Mouse (Mus musculus) forebrain, embryonic 16.5 days (tissue): ENCODE results near the gene Pde6b. TPM values are rescaled to one million over a fixed set of nuclear protein-coding genes. Genes with fewer than 3 reads are reported as not detected.

Experiments used
- ATAC-seq: fragments of 200-750 bp; cut with Nextera tagmentation; 2 replicates; pipeline ENCODE4 v1.8.0; 2017; ENCODE audit warnings: mild to moderate bottlenecking, moderate library complexity
- H3K27ac ChIP-seq: fragments of 300-500 bp; sonication (generic); 2 replicates; pipeline ENCODE4 v1.5.1; 2014; ENCODE audit warnings: low read length, control low read depth
- H3K27me3 ChIP-seq: fragments of 300-500 bp; sonication (generic); replicated peaks from 2 replicates; pipeline ENCODE4 v1.6.1; 2014; ENCODE audit warnings: low read length; ENCODE audit not compliant: control insufficient read depth, insufficient read depth
- H3K36me3 ChIP-seq: fragments of 300-500 bp; sonication (generic); 2 replicates; pipeline ENCODE4 v1.6.1; 2014; ENCODE audit not compliant: control insufficient read depth, insufficient read depth
- H3K4me1 ChIP-seq: fragments of 300-500 bp; sonication (generic); replicated peaks from 2 replicates; pipeline ENCODE4 v1.6.1; 2014; ENCODE audit warnings: low read length; ENCODE audit not compliant: control insufficient read depth, insufficient read depth
- H3K4me2 ChIP-seq: fragments of 300-500 bp; sonication (generic); 2 replicates; pipeline ENCODE4 v1.6.1; 2014; ENCODE audit warnings: mild to moderate bottlenecking, low read length, control low read depth
- H3K4me3 ChIP-seq: fragments of 300-500 bp; sonication (generic); replicated peaks from 2 replicates; pipeline ENCODE4 v1.5.1; 2014; ENCODE audit warnings: mild to moderate bottlenecking, low read length, control low read depth
- H3K9ac ChIP-seq: fragments of 300-500 bp; sonication (generic); replicated peaks from 2 replicates; pipeline ENCODE4 v1.6.1; 2014; ENCODE audit warnings: low read depth, low read length, control low read depth
- H3K9me3 ChIP-seq: fragments of 300-500 bp; sonication (generic); 2 replicates; pipeline ENCODE4 v1.6.1; 2016; ENCODE audit warnings: low read length; ENCODE audit not compliant: control insufficient read depth
- WGBS: fragments of 180-500 bp; shearing (Covaris S2); extraction: QIAGEN DNeasy Blood & Tissue Kit; methylation state at CpG from one replicate; pipeline ENCODE4 v1.1.7; 2014; 5-methylcytosine and 5-hydroxymethylcytosine counted together
- polyA plus RNA-seq: library from polyadenylated mRNA; unstranded; fragments of >200 nt; fragmentation: Nextera tagmentation; extraction: Ambion mirVana; gene quantifications from 2 replicates; pipeline ENCODE4 v1.2.1, GENCODE M21; 2015

The Pde6b gene
- 0.20 TPM in 1 of 2 replicates, not detected in the other for polyA plus RNA-seq

DNA sequence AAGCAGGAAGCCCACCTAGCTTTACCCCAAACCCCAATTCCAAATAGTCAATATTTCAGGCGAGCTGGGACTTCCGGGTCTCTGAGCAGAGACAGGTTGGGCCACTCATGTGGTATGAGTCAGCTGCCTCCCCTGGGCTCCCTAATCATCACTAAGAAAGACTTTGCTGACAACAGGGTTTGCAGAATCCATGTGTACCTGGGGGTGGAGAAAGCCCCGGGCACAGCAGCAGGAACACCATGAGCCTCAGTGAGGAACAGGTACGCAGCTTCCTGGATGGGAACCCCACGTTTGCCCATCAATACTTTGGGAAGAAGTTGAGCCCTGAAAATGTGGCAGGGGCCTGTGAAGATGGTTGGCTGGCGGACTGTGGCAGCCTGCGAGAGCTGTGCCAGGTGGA, at the start of gene Pde6b:
Gene Pde6b (plus strand): TSS at position 191 of the 400 bp plus-strand sequence.
- Histone ChIP-seq H3K4me2 (no peak within 1 kb of the TSS), H3K4me3 (no peak within 1 kb of the TSS), H3K9me3 (no peaks in the 10 kb centered on the region), H3K4me1 (no peaks in the 10 kb centered on the region), H3K27me3 (no peaks in the 10 kb centered on the region), H3K36me3 (no peaks in the 10 kb centered on the region), H3K27ac (no peak within 1 kb of the TSS), H3K9ac (no peak within 1 kb of the TSS)
- WGBS, result 80% methylated on average over 7 of the region's 7 CpGs
- no peak for ATAC-seq

DNA sequence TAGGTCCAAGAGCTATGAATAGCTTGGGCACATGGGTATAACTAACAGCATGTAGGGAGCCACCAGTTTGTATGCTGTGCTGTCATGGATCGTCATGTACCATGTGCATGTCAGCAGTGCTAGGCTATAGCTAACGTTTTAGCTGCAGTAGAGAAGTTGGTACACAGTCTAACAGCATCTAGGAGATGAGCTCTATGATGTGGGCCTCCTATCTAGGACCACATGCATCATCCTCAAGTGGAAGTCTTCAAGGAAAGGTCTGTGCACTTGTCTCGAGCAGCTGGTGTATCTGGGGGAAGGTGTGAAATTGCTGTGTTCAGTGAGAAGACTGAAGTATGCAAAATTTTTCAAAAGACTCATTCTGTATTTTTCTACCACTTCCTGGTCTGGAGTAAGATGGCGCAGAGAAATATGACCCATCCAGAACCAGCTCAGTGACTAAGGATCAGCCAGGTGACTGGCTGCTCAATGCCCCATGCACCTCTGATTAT, 44.5 kb upstream of the Pde6b start:
- ATAC-seq, result no peak
- H3K9ac ChIP-seq, result no peak overlapping the region
- peaks cover 12% of the 10 kb centered on the region; the same call in 1 of the 2 replicates for H3K36me3 ChIP-seq
- WGBS, result 91% methylated on average over 4 of the region's 4 CpGs
- H3K4me3 ChIP-seq, result no peak overlapping the region
- H3K27ac ChIP-seq, result no peak overlapping the region
- no peaks in the 10 kb centered on the region for H3K4me1 ChIP-seq
- no peaks in the 10 kb centered on the region for H3K9me3 ChIP-seq
- H3K27me3 ChIP-seq, result no peaks in the 10 kb centered on the region
- H3K4me2 ChIP-seq, result no peak overlapping the region

DNA sequence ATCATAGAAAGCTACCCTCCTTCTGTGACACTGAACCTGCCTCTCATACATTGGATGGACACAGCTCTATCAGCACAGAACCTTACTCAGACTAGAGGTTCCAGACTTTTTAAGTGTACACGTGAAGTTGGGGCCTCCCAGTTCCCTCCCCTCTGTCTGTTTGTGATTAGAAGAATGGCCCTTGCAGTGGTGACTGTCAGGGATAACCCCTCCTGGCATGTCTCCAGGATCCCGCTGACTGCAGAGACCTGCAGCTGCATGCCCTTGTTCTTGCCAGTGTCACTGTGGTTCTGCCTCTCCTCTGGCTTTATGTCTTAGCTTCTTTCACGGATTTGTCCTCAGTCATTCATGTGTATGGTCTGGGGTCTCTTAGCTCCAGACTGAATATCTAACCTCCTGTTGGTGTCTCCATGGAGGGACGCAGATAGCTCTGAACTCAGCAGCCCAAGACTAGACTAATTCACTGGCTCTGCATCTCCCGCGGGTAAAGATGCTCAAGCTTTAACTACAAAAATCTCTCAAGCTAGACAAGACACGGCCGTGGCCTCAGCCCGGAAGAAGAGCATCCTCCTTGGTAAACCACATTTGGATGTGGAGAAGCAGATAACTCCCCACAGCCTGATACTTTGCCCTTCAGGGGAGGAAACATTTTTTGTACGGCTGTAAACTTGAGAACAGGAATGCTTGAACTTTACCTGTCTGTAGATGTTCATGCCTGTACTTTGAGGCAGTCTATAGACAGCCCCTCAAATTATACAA, 42.7 kb upstream of the Pde6b start:
- Histone ChIP-seq H3K4me1 (no peaks in the 10 kb centered on the region), H3K4me3 (no peak overlapping the region), H3K36me3 (peaks cover 12% of the 10 kb centered on the region; the same call in 1 of the 2 replicates), H3K27me3 (no peaks in the 10 kb centered on the region), H3K9ac (no peak overlapping the region), H3K4me2 (no peak overlapping the region), H3K27ac (no peak overlapping the region), H3K9me3 (no peaks in the 10 kb centered on the region)
- 87% methylated on average over 10 of the region's 10 CpGs for WGBS
- ATAC-seq, result no peak

DNA sequence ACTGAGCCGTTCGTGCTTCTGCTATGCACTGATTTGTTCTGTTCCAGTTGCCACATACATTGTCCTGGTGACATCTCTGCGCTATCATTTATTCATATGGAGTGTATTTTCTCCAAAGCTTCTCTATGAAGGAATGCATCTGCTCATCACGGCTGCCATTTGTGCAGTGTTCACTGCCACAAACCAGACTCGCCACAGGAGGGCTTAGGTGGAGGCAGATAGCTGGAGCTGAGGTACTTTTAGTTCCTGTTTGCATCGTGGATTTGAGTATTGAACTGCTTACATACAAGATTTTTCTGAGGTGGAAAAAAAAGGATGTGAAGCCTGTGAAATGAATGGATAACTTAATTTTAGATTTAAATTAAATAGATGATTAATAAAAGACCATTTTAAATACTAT, 40.3 kb upstream of the Pde6b start:
- Histone ChIP-seq H3K9me3 (no peaks in the 10 kb centered on the region), H3K9ac (no peak overlapping the region)
- 90% methylated on average over 6 of the region's 6 CpGs for WGBS

DNA sequence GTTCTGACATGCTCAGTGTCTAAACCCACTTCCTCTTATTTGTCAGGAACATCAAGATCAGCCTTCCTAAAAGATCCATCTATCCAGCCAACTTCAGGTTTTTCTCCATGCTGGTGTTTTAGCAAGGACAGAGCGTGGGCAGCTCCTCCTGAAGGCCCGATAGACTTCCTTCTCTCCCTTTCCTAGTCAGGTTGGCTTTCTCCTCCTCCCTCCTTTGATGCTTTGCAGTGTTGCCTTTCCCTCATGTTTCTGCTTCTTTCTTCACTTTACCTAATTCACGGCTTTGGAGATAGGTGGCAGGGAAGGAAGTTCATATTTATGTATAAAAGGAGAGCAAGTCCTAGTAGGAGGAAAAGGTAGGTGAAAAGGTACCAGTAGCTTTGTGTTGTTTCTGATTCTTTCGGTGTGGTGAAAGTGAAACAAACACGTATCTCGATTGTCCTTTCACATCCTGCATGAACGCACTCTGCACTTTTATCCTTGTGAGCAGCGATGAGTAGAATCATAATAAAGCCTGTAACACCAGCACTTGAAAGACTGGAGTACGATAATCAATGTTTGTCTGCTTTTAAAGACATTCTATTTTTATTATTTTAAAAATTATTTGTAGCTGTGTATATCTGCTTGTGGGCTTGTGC, 38.6 kb upstream of the Pde6b start:
- no peak overlapping the region for H3K4me3 ChIP-seq
- whole genome bisulfite sequencing, result 95% methylated on average over 9 of the region's 9 CpGs
- peaks cover 14% of the 10 kb centered on the region; the same call in 1 of the 2 replicates for H3K36me3 ChIP-seq
- no peak overlapping the region for H3K4me2 ChIP-seq
- H3K4me1 ChIP-seq, result no peaks in the 10 kb centered on the region
- H3K27ac ChIP-seq, result no peak overlapping the region
- no peak for ATAC-seq
- no peaks in the 10 kb centered on the region for H3K27me3 ChIP-seq
- no peak overlapping the region for H3K9ac ChIP-seq
- no peaks in the 10 kb centered on the region for H3K9me3 ChIP-seq

More for the DNA sequence above, 40.3 kb upstream of the Pde6b start:
- Histone ChIP-seq H3K36me3 (peaks cover 16% of the 10 kb centered on the region; the same call in 1 of the 2 replicates), H3K4me2 (no peak overlapping the region), H3K4me3 (no peak overlapping the region), H3K27me3 (no peaks in the 10 kb centered on the region), H3K27ac (no peak overlapping the region), H3K4me1 (no peaks in the 10 kb centered on the region)
- ATAC-seq, result no peak

DNA sequence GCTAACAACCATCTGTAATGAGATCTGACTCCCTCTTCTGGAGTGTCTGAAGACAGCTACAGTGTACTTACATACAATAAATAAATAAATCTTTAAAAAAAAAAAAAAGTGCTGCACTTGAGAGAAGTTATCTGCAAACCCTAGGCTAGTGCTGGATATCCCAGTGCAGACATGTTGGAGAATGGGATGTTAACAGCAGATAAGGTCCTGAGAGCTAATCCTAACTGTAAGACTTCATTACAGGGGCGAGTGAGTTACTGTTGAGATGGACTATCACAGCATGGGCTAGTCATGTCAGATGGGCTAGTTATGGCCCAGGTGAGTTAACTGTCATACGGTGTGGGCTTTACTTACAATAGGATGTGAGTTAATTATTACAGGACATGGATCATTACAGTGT, 34.1 kb upstream of the Pde6b start:
- Histone ChIP-seq H3K4me1 (no peaks in the 10 kb centered on the region), H3K27me3 (no peaks in the 10 kb centered on the region), H3K9me3 (no peaks in the 10 kb centered on the region), H3K4me3 (no peak overlapping the region), H3K36me3 (peaks cover 4% of the 10 kb centered on the region; the same call in 1 of the 2 replicates), H3K9ac (no peak overlapping the region), H3K27ac (no peak overlapping the region), H3K4me2 (no peak overlapping the region)
- 81% methylated on average over 2 of the region's 2 CpGs for WGBS
- ATAC-seq, result no peak

DNA sequence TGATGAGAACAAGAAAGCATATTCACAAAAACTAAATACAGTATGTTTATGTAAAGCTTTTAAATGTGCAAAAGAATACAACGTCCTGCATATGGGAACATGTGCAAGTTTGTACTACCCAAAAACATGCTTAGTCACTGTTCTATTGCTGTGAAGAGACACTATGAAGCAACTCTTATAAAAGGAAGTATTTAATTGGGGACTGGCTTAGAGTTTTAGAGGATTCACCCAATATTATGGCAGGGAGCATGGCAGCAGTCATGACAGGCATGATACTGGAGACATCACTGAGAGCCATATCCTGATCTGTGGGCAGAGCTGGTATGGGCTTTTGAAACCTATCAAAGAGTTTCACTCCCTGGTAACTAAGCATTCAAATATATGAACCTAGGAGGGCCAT, 30.3 kb upstream of the Pde6b start:
- H3K4me3 ChIP-seq, result no peak overlapping the region
- WGBS, result 94% methylated on average over 1 of the region's 1 CpGs

DNA sequence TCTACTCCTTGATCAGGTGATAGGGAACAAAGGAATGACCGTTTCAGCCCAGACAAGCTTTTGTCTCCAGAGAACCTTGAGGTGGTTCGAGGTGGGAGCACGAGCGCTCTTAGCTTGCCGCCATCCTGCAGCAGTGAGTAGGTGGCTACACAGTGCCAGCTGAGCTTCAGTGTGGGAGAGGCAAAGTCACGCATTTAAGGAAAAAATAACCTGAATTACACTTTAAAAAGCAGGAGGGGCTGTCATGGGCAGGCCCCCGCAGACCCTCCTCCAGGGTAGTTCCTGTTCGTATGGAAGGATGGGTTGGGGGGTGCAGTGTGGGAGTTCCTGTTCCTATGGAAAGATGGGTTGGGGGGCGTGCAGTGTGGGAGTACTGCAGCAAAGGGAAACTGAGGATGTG, 28.7 kb upstream of the Pde6b start:
- Histone ChIP-seq H3K27ac (no peak overlapping the region), H3K4me2 (no peak overlapping the region), H3K36me3 (no peaks in the 10 kb centered on the region), H3K9ac (no peak overlapping the region), H3K4me1 (no peaks in the 10 kb centered on the region), H3K4me3 (no peak overlapping the region), H3K9me3 (no peaks in the 10 kb centered on the region), H3K27me3 (peaks cover 13% of the 10 kb centered on the region)
- no peak for ATAC-seq
- 88% methylated on average over 9 of the region's 9 CpGs for WGBS

More for the DNA sequence above, 30.3 kb upstream of the Pde6b start:
- no peaks in the 10 kb centered on the region for H3K9me3 ChIP-seq
- no peaks in the 10 kb centered on the region for H3K36me3 ChIP-seq
- H3K27me3 ChIP-seq, result no peaks in the 10 kb centered on the region
- H3K4me2 ChIP-seq, result no peak overlapping the region
- ATAC-seq, result no peak
- H3K27ac ChIP-seq, result no peak overlapping the region
- no peak overlapping the region for H3K9ac ChIP-seq
- H3K4me1 ChIP-seq, result no peaks in the 10 kb centered on the region

DNA sequence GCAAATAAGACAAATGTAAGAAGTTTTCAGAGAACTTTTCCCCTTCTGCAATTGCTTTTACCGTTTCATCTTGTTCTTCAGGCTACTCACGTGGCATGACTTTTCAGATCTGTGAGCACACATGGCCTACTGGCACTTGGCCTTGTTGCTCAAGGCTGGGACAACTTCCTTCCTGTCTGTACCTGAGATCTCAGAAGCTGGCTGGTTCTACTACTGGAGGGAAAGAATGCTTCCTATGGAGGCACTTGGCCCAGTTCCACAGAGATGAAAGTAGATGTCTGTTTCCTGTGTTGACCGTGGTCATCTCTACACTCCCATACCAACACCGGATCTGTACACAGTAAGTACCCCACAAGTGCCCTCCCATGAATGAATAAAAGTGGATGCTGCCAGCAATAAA, 28.0 kb upstream of the Pde6b start:
- Histone ChIP-seq H3K9ac (no peak overlapping the region), H3K36me3 (no peaks in the 10 kb centered on the region), H3K4me3 (no peak overlapping the region), H3K27me3 (peaks cover 20% of the 10 kb centered on the region), H3K4me1 (no peaks in the 10 kb centered on the region), H3K4me2 (no peak overlapping the region), H3K27ac (no peak overlapping the region), H3K9me3 (no peaks in the 10 kb centered on the region)
- ATAC-seq, result no peak
- 87% methylated on average over 4 of the region's 4 CpGs for WGBS
